Mouse (Mus musculus) forebrain, embryonic 11.5 days (tissue): ENCODE measurements at regions not wholly inside any gene's neighbourhood (a gene's known extent, or its start where the extent isn't known, plus 50 kb on each side); places are given as distances from the start of the nearest gene placed in this dataset.
"Not testable (repeated sequence)": the region's sequence is repeated elsewhere in the genome, so short reads cannot be mapped to it uniquely, and the experiment has no call there.

Experiments used
- ATAC-seq: fragments of 200-750 bp; cut with Nextera tagmentation; replicated peaks from 2 replicates; pipeline ENCODE4 v1.8.0; 2017; ENCODE audit warnings: moderate TSS enrichment; ENCODE audit not compliant: low FRiP score
- DNase-seq: peaks from one replicate; pipeline ENCODE4 v3.0.0-alpha.2; 2017; ENCODE audit warnings: low spot score
- H3K27ac ChIP-seq: fragments of 300-500 bp; sonication (generic); 2 replicates; pipeline ENCODE4 v1.5.1; 2014; ENCODE audit warnings: low read depth, low read length
- H3K27me3 ChIP-seq: fragments of 300-500 bp; sonication (generic); 2 replicates; pipeline ENCODE4 v1.6.1; 2014; ENCODE audit warnings: mild to moderate bottlenecking, low read length, mixed read lengths; ENCODE audit not compliant: control insufficient read depth, insufficient read depth
- H3K36me3 ChIP-seq: fragments of 300-500 bp; sonication (generic); 2 replicates; pipeline ENCODE4 v1.6.1; 2014; ENCODE audit warnings: mild to moderate bottlenecking, low read length, moderate library complexity, mixed read lengths; ENCODE audit not compliant: control insufficient read depth, insufficient read depth
- H3K4me1 ChIP-seq: fragments of 300-500 bp; sonication (generic); replicated peaks from 2 replicates; pipeline ENCODE4 v1.6.1; 2014; ENCODE audit warnings: low read length, mixed read lengths; ENCODE audit not compliant: control insufficient read depth, insufficient read depth
- H3K4me2 ChIP-seq: fragments of 300-500 bp; sonication (generic); 2 replicates; pipeline ENCODE4 v1.6.1; 2014; ENCODE audit warnings: low read depth, mild to moderate bottlenecking, low read length, moderate library complexity, mixed read lengths; ENCODE audit not compliant: severe bottlenecking
- H3K4me3 ChIP-seq: fragments of 300-500 bp; sonication (generic); 2 replicates; pipeline ENCODE4 v1.5.1; 2014; ENCODE audit warnings: low read depth, low read length
- H3K9ac ChIP-seq: fragments of 300-500 bp; sonication (generic); 2 replicates; pipeline ENCODE4 v1.6.1; 2014; ENCODE audit warnings: low read length
- H3K9me3 ChIP-seq: fragments of 300-500 bp; sonication (generic); 2 replicates; pipeline ENCODE4 v1.6.1; 2016; ENCODE audit warnings: low read length, mixed read lengths; ENCODE audit not compliant: control insufficient read depth
- WGBS: fragments of 180-500 bp; shearing (Covaris S2); extraction: QIAGEN DNeasy Blood & Tissue Kit; methylation state at CpG from one replicate; pipeline ENCODE4 v1.1.7; 2014; 5-methylcytosine and 5-hydroxymethylcytosine counted together

DNA sequence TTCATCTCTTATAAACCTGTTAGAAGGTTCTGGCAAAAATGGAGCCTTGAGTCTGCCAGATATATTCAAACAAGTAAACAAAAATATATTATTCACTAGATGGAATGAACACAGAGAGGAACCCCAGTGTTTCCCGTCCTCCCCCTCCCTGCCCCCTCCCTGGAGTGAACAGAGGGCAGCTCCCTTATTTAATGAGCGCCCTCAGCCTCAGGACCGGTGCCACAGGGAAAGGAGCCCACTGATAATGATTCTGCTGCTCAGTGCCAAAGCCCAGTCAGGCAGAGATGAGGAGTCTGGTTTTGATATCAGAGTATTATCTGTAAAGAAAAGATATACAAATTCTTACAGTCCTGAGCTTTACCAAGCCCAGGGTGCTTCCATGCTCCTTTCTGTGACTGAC lies 134.4 kb upstream of the Tmc3 start:
- Histone ChIP-seq H3K9ac (no peak overlapping the region), H3K27me3 (no peaks in the 10 kb centered on the region), H3K4me3 (no peak overlapping the region), H3K4me2 (no peak overlapping the region), H3K9me3 (no peaks in the 10 kb centered on the region), H3K4me1 (no peaks in the 10 kb centered on the region), H3K27ac (no peak overlapping the region), H3K36me3 (no peaks in the 10 kb centered on the region)
- WGBS, result 60% methylated on average over 3 of the region's 3 CpGs
- DNase-seq, result no peak
- ATAC-seq, result no peak

- no peak overlapping the region for H3K4me3 ChIP-seq
- WGBS, result 69% methylated on average over 7 of the region's 7 CpGs
- no peak overlapping the region for H3K9ac ChIP-seq
- no peak overlapping the region for H3K27ac ChIP-seq
- no peaks in the 10 kb centered on the region for H3K9me3 ChIP-seq
- no peaks in the 10 kb centered on the region for H3K27me3 ChIP-seq
- H3K4me1 ChIP-seq, result no peaks in the 10 kb centered on the region
- H3K4me2 ChIP-seq, result no peak overlapping the region
- DNase-seq (no peak), ATAC-seq (no peak)
- H3K36me3 ChIP-seq, result no peaks in the 10 kb centered on the region
These were observed 132.4 kb upstream of the Tmc3 start for GRCm38 (mm10) chr7:83452309-83452708.

DNA sequence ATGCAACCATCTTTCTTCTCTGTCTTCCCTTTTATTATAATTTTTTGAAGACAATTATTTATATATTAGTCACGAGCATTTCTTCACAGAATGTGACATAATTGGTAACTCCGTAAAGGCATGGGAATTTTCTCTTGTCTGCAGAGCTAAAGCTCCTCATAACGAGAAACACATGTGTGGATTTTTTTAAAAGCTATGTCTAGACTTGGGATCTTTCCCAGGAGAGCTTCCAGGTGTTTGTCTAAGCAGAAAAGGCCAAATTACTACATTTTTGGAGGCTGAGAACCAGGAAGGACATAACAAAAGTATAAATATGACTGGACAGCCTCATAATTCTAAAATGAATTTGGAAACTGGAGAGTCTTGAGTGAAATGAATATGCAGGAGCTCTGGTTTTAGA lies 125.2 kb upstream of the Tmc3 start:
- DNase-seq (no peak), ATAC-seq (no peak)
- H3K4me1 ChIP-seq, result no peaks in the 10 kb centered on the region
- no peaks in the 10 kb centered on the region for H3K36me3 ChIP-seq
- no peaks in the 10 kb centered on the region for H3K9me3 ChIP-seq
- H3K4me3 ChIP-seq, result no peak overlapping the region
- no peak overlapping the region for H3K9ac ChIP-seq
- 67% methylated on average over 3 of the region's 3 CpGs for WGBS
- no peaks in the 10 kb centered on the region for H3K27me3 ChIP-seq
- H3K27ac ChIP-seq, result no peak overlapping the region
- H3K4me2 ChIP-seq, result no peak overlapping the region

GRCm38 (mm10) chr7:83467006-83467405 lies 117.7 kb upstream of the Tmc3 start:
- Histone ChIP-seq H3K9me3 (no peaks in the 10 kb centered on the region), H3K27ac (no peak overlapping the region), H3K4me1 (no peaks in the 10 kb centered on the region), H3K36me3 (no peaks in the 10 kb centered on the region), H3K9ac (no peak overlapping the region), H3K4me3 (no peak overlapping the region), H3K4me2 (no peak overlapping the region), H3K27me3 (no peaks in the 10 kb centered on the region)
- DNase-seq, result no peak
- WGBS, result 85% methylated on average over 8 of the region's 8 CpGs
- ATAC-seq, result no peak

DNA sequence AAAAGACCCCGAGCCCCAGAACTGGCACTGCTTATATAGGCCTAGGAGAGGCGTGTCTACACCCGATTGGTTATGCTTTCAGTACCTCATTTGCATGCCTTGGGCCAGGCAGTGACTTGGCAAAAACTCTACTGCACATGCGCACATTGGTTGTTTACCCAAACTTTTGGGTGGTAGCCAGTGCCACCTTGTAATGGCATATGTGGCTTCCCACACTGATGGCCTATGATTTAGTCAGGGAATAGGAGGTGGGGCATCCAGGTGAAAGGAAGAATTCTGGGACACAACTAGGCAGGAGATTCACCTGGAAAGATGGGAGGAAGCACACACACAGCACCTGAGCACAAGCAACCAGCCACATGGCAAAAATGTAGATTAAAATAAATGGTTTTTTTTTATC lies 114.9 kb upstream of the Tmc3 start:
- not testable (repeated sequence) for ATAC-seq, H3K9me3 ChIP-seq, H3K4me2 ChIP-seq, H3K27me3 ChIP-seq, H3K36me3 ChIP-seq, H3K9ac ChIP-seq, H3K27ac ChIP-seq, H3K4me3 ChIP-seq, H3K4me1 ChIP-seq, DNase-seq
- WGBS, result 89% methylated on average over 4 of the region's 4 CpGs

DNA sequence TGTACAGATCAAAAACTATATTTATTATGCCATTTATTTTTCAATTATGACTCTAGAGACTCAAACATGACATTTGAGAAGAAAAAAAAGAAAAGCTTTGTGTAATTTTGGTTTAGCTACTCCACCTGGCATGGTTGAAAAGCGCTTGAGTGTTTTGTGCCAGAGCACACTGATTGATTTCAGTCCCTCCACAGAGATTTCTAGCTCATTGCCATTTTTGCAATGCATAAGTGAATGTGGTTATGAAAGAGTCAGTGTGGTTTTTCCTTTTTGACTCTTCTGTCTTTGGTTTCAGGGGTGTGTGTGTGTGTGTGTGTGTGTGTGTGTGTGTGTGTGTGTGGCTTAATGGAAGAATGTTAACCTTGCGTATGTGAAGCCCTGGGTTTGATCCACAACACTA lies 113.6 kb upstream of the Tmc3 start:
- no peak overlapping the region for H3K9ac ChIP-seq
- H3K27me3 ChIP-seq, result no peaks in the 10 kb centered on the region
- WGBS, result 92% methylated on average over 2 of the region's 2 CpGs
- H3K4me3 ChIP-seq, result no peak overlapping the region
- ATAC-seq, result no peak
- no peaks in the 10 kb centered on the region for H3K36me3 ChIP-seq
- DNase-seq, result no peak
- H3K4me1 ChIP-seq, result no peaks in the 10 kb centered on the region
- H3K27ac ChIP-seq, result no peak overlapping the region
- H3K4me2 ChIP-seq, result no peak overlapping the region
- no peaks in the 10 kb centered on the region for H3K9me3 ChIP-seq

GRCm38 (mm10) chr7:83474471-83474870 lies 110.3 kb upstream of the Tmc3 start:
- Histone ChIP-seq H3K36me3 (no peaks in the 10 kb centered on the region), H3K4me1 (no peaks in the 10 kb centered on the region), H3K4me2 (no peak overlapping the region), H3K27ac (no peak overlapping the region), H3K9ac (no peak overlapping the region), H3K4me3 (no peak overlapping the region), H3K27me3 (no peaks in the 10 kb centered on the region), H3K9me3 (no peaks in the 10 kb centered on the region)
- DNase-seq, result no peak
- WGBS, result 92% methylated on average over 2 of the region's 2 CpGs
- ATAC-seq, result no peak

GRCm38 (mm10) chr7:83474986-83475385 lies 109.7 kb upstream of the Tmc3 start:
- Histone ChIP-seq H3K36me3 (no peaks in the 10 kb centered on the region), H3K27ac (no peak overlapping the region), H3K9ac (no peak overlapping the region), H3K4me2 (no peak overlapping the region), H3K27me3 (no peaks in the 10 kb centered on the region), H3K4me3 (no peak overlapping the region), H3K9me3 (no peaks in the 10 kb centered on the region), H3K4me1 (no peaks in the 10 kb centered on the region)
- 79% methylated on average over 3 of the region's 3 CpGs for WGBS
- ATAC-seq, result no peak
- no peak for DNase-seq

GRCm38 (mm10) chr7:83475438-83476160 lies 109.1 kb upstream of the Tmc3 start:
- Histone ChIP-seq H3K9me3 (no peaks in the 10 kb centered on the region), H3K9ac (no peak overlapping the region), H3K4me3 (no peak overlapping the region), H3K36me3 (no peaks in the 10 kb centered on the region), H3K4me1 (no peaks in the 10 kb centered on the region), H3K27ac (no peak overlapping the region), H3K4me2 (no peak overlapping the region), H3K27me3 (no peaks in the 10 kb centered on the region)
- 83% methylated on average over 8 of the region's 8 CpGs for WGBS
- ATAC-seq (no peak), DNase-seq (no peak)
